Mouse (Mus musculus) lung, postnatal 0 days (tissue): Measurements from ENCODE around the gene Trio. TPM values are rescaled to one million over a fixed set of nuclear protein-coding genes. Genes with fewer than 3 reads are reported as not detected.

Experiments used
- ATAC-seq: fragments of 200-750 bp; cut with Nextera tagmentation; 2 replicates; pipeline ENCODE4 v1.8.0; 2017; ENCODE audit warnings: moderate library complexity
- DNase-seq: peaks from one replicate; pipeline ENCODE4 v3.0.0-alpha.2; 2016; ENCODE audit warnings: low spot score
- H3K27ac ChIP-seq: fragments of 300-500 bp; sonication (generic); 2 replicates; pipeline ENCODE4 v1.5.1; 2014; ENCODE audit warnings: antibody characterized with exemption, mild to moderate bottlenecking, low read length, mixed read lengths
- H3K27me3 ChIP-seq: fragments of 300-500 bp; sonication (generic); replicated peaks from 2 replicates; pipeline ENCODE4 v1.6.1; 2014; ENCODE audit warnings: low read length, mixed read lengths; ENCODE audit not compliant: insufficient read depth
- H3K36me3 ChIP-seq: fragments of 300-500 bp; sonication (generic); 2 replicates; pipeline ENCODE4 v1.6.1; 2014; ENCODE audit warnings: low read length, mixed read lengths; ENCODE audit not compliant: insufficient read depth
- H3K4me1 ChIP-seq: fragments of 300-500 bp; sonication (generic); 2 replicates; pipeline ENCODE4 v1.6.1; 2014; ENCODE audit warnings: antibody characterized with exemption, low read depth, low read length, mixed read lengths; ENCODE audit not compliant: insufficient read depth
- H3K4me2 ChIP-seq: fragments of 300-500 bp; sonication (generic); replicated peaks from 2 replicates; pipeline ENCODE4 v1.6.1; 2014; ENCODE audit warnings: low read depth, mild to moderate bottlenecking, low read length, moderate library complexity, mixed read lengths
- H3K4me3 ChIP-seq: fragments of 300-500 bp; sonication (generic); 2 replicates; pipeline ENCODE4 v1.5.1; 2014; ENCODE audit warnings: low read depth, low read length
- H3K9ac ChIP-seq: fragments of 300-500 bp; sonication (generic); replicated peaks from 2 replicates; pipeline ENCODE4 v1.6.1; 2014; ENCODE audit warnings: low read depth, mild to moderate bottlenecking
- H3K9me3 ChIP-seq: fragments of 300-500 bp; sonication (generic); 2 replicates; pipeline ENCODE4 v1.6.1; 2016; ENCODE audit warnings: low read length, mixed read lengths
- CTCF ChIP-seq: IDR thresholded peaks from 2 replicates; pipeline ENCODE4 v1.5.1; 2016; ENCODE audit warnings: antibody characterized with exemption, mild to moderate bottlenecking
- EP300 ChIP-seq: IDR thresholded peaks from 2 replicates; pipeline ENCODE4 v1.6.1; 2016; ENCODE audit warnings: antibody characterized with exemption, mild to moderate bottlenecking, control low read depth
- WGBS: fragments of 180-500 bp; shearing (Covaris S2); extraction: QIAGEN DNeasy Blood & Tissue Kit; methylation state at CpG from one replicate; pipeline ENCODE4 v1.1.7; 2014; 5-methylcytosine and 5-hydroxymethylcytosine counted together
- polyA plus RNA-seq: library from polyadenylated mRNA; unstranded; fragments of >200 nt; fragmentation: Nextera tagmentation; extraction: Ambion mirVana; gene quantifications from 2 replicates; pipeline ENCODE4 v1.2.1, GENCODE M21; 2015

Trio gene
- polyA plus RNA-seq, 1 experiment from 2014 or later, result 15.6 TPM

- no peak overlapping the region for H3K4me3 ChIP-seq
- H3K27me3 ChIP-seq, result no peaks in the 10 kb centered on the region
- no peak for DNase-seq
- no peak for TF ChIP-seq CTCF
- no peak for TF ChIP-seq EP300
- H3K27ac ChIP-seq, result no peak overlapping the region
- peaks cover 4% of the 10 kb centered on the region; the same call in 1 of the 2 replicates for H3K4me1 ChIP-seq
- H3K9ac ChIP-seq, result no peak overlapping the region
- ATAC-seq, result no peak
- H3K4me2 ChIP-seq, result no peak overlapping the region
- H3K36me3 ChIP-seq, result no peaks in the 10 kb centered on the region
- 49% methylated on average over 3 of the region's 3 CpGs for WGBS
- H3K9me3 ChIP-seq, result no peaks in the 10 kb centered on the region
Observed at GRCm38 (mm10) chr15:27920751-27921150, 104.9 kb downstream of the Trio start.

DNA sequence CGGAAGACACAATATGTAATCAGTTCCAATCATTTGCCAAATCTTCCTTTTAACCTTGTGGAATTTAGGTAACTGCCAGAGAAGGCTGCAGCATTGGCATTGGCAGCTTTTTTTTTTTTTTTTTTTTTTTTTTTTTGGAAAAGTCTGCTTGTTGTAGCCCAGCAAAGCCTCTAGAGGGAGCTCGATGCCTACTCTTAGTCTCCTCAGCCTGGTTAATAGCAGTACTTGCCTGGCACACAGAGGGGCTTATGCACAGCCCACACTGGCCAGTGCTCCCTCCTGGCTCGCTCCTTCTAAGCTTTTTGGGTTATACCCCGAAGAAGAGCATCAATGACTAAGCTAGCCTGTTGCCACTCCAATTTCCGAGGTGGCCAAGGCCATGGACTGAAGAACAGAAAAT lies 106.1 kb downstream of the Trio start:
- H3K27ac ChIP-seq, result no peak overlapping the region
- peak; percentile 80 for DNase-seq

DNA sequence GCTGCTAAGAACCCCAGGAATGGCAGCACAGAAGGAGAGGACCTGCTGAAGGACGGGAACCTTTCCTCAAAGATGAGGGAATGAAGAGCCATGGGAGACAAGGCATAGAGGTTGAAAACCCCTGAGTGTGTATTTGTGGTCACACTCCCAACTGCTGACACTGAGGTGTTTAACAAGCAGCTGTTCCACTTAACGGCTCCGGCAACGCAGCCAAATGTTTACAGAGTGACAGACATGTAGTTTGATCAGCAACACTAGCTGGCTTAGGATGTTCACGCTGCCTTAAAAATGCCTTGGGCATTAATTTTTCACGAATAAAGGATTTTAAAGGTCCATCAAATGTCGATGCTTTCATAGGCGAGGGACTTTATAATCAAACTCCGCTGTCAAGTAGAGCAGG lies 106.8 kb downstream of the Trio start:
- no peaks in the 10 kb centered on the region for H3K27me3 ChIP-seq
- ATAC-seq (no peak), DNase-seq (no peak)
- peaks cover under 1% of the 10 kb centered on the region; the same call in 1 of the 2 replicates for H3K4me1 ChIP-seq
- no peak overlapping the region for H3K4me2 ChIP-seq
- 67% methylated on average over 9 of the region's 9 CpGs for WGBS
- H3K36me3 ChIP-seq, result no peaks in the 10 kb centered on the region
- TF ChIP-seq EP300, result no peak
- TF ChIP-seq CTCF, result no peak
- no peaks in the 10 kb centered on the region for H3K9me3 ChIP-seq
- H3K9ac ChIP-seq, result no peak overlapping the region
- H3K27ac ChIP-seq, result no peak overlapping the region
- no peak overlapping the region for H3K4me3 ChIP-seq

More for the DNA sequence above, 106.1 kb downstream of the Trio start:
- Histone ChIP-seq H3K4me2 (no peak overlapping the region), H3K4me1 (peaks cover 4% of the 10 kb centered on the region; the same call in 1 of the 2 replicates), H3K36me3 (no peaks in the 10 kb centered on the region), H3K4me3 (no peak overlapping the region), H3K27me3 (no peaks in the 10 kb centered on the region), H3K9ac (no peak overlapping the region), H3K9me3 (no peaks in the 10 kb centered on the region)
- 9% methylated on average over 5 of the region's 5 CpGs for WGBS
- TF ChIP-seq CTCF, result peak; percentile 79
- no peak for TF ChIP-seq EP300
- peak; percentile 61; the same call in 1 of the 2 replicates for ATAC-seq

- Histone ChIP-seq H3K9me3 (no peaks in the 10 kb centered on the region), H3K4me2 (no peak overlapping the region), H3K27ac (no peak overlapping the region), H3K4me1 (no peaks in the 10 kb centered on the region), H3K27me3 (no peaks in the 10 kb centered on the region), H3K4me3 (no peak overlapping the region), H3K36me3 (no peaks in the 10 kb centered on the region), H3K9ac (no peak overlapping the region)
- ATAC-seq (no peak), DNase-seq (no peak)
- WGBS, result 48% methylated on average over 4 of the region's 4 CpGs
- TF ChIP-seq EP300 (no peak), CTCF (peak; percentile 52)
Observed at GRCm38 (mm10) chr15:27916204-27916603, 109.4 kb downstream of the Trio start.

DNA sequence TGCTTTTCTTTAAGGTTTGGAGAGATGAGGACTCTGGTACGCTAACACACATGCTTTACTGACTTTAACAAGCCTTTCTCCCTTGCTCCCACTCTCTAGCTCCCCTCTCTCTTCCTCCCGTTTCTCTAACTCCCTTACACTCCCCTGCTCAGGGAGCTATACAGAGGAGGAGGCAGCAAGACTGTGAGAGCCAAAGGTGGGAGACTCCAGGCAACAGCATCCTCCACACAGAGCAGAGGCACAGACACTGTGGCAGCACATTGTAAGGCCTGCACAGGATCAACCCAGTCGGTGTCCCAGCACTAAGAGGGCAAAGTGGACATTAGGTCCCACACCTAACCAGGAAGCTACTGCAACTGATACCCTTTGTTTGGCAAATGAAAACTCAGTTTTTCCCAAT lies 112.6 kb downstream of the Trio start:
- TF ChIP-seq EP300 (no peak), CTCF (no peak)
- ATAC-seq (no peak), DNase-seq (no peak)
- Histone ChIP-seq H3K27ac (no peak overlapping the region), H3K4me1 (no peaks in the 10 kb centered on the region), H3K9ac (no peak overlapping the region), H3K4me3 (no peak overlapping the region), H3K9me3 (no peaks in the 10 kb centered on the region), H3K27me3 (no peaks in the 10 kb centered on the region), H3K36me3 (no peaks in the 10 kb centered on the region), H3K4me2 (no peak overlapping the region)
- WGBS, result 70% methylated on average over 3 of the region's 3 CpGs

DNA sequence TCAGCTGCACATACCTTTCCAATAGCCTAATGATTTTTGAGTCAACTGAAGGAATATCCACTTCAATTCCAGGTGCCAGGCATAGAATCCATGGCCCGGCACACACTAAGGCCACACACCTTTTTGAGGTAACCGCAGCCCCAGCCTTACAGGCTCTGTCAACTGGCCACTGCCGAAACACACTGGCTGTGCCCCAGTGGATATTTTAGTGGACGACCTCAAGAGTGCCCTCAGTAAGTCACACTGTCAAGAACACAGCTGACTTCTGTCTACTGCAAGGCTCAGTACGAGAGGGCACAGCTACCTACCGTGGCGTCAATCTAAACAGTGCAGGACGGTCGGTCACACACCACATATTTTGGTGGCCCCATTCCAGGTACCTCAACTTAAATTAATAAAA lies 114.5 kb downstream of the Trio start:
- H3K27ac ChIP-seq, result no peak overlapping the region
- WGBS, result 79% methylated on average over 9 of the region's 9 CpGs
- H3K4me2 ChIP-seq, result no peak overlapping the region
- DNase-seq (no peak), ATAC-seq (no peak)
- no peaks in the 10 kb centered on the region for H3K9me3 ChIP-seq
- H3K4me3 ChIP-seq, result no peak overlapping the region
- no peak overlapping the region for H3K9ac ChIP-seq
- H3K36me3 ChIP-seq, result no peaks in the 10 kb centered on the region
- no peaks in the 10 kb centered on the region for H3K4me1 ChIP-seq
- H3K27me3 ChIP-seq, result no peaks in the 10 kb centered on the region
- TF ChIP-seq EP300, result no peak
- TF ChIP-seq CTCF, result no peak

GRCm38 (mm10) chr15:27910179-27910578 lies 115.5 kb downstream of the Trio start:
- no peak for DNase-seq
- H3K27me3 ChIP-seq, result no peaks in the 10 kb centered on the region
- no peak overlapping the region for H3K27ac ChIP-seq
- H3K9me3 ChIP-seq, result no peaks in the 10 kb centered on the region
- no peak overlapping the region for H3K9ac ChIP-seq
- no peaks in the 10 kb centered on the region for H3K4me1 ChIP-seq
- no peak overlapping the region for H3K4me3 ChIP-seq
- no peak for TF ChIP-seq EP300
- TF ChIP-seq CTCF, result no peak
- WGBS, result 73% methylated on average over 7 of the region's 7 CpGs
- H3K36me3 ChIP-seq, result no peaks in the 10 kb centered on the region
- H3K4me2 ChIP-seq, result no peak overlapping the region
- ATAC-seq, result no peak
